Mouse (Mus musculus) lung, adult 2 months (tissue): ENCODE results near the gene Ddx31.

Source experiments
- CTCF ChIP-seq: fragments of 200-500 bp; IDR thresholded peaks from 2 replicates; pipeline ENCODE4 v1.5.1; 2011; ENCODE audit warnings: mild to moderate bottlenecking, low read length, control low read depth; ENCODE audit not compliant: insufficient read depth
- POLR2A ChIP-seq: fragments of 200-500 bp; IDR thresholded peaks from 2 replicates; pipeline ENCODE4 v1.6.1; 2011; ENCODE audit warnings: low read depth, mild to moderate bottlenecking, control low read depth, low read length, borderline replicate concordance; ENCODE audit errors: extremely low read depth

GRCm38 (mm10) chr2:28917518-28918361 lies 77.5 kb downstream of the Ddx31 start:
- no peak for TF ChIP-seq CTCF
- no peak for TF ChIP-seq POLR2A
